Mouse (Mus musculus) heart, embryonic 16.5 days (tissue): ENCODE data around the gene Olfr725. TPM values are rescaled to one million over a fixed set of nuclear protein-coding genes. Genes with fewer than 3 reads are reported as not detected.

Experiments used
- polyA plus RNA-seq: library from polyadenylated mRNA; unstranded; fragments of >200 nt; fragmentation: Nextera tagmentation; extraction: Ambion mirVana; gene quantifications from 2 replicates; pipeline ENCODE4 v1.2.1, GENCODE M21; 2015

Gene Olfr725
- polyA plus RNA-seq, 1 experiment from 2014 or later = not detected

Other genes starting within 250 kb of the Olfr725 start
- not detected in 2 replicates for gene Olfr722, start 138.4 kb downstream of the Olfr725 start, polyA plus RNA-seq
- not detected in 2 replicates for gene Olfr723, start 108.6 kb downstream of the Olfr725 start, polyA plus RNA-seq
- not detected in 2 replicates for gene Olfr724, start 77.1 kb downstream of the Olfr725 start, polyA plus RNA-seq
- not detected in 2 replicates for gene Olfr726, start 50.6 kb upstream of the Olfr725 start, polyA plus RNA-seq
- gene Olfr727, start 82.8 kb upstream of the Olfr725 start, polyA plus RNA-seq = not detected in 2 replicates
- not detected in 2 replicates for gene Olfr728, start 102.3 kb upstream of the Olfr725 start, polyA plus RNA-seq
- gene Olfr729, start 112.5 kb upstream of the Olfr725 start, polyA plus RNA-seq = not detected in 2 replicates
- gene Olfr730, start 147.8 kb upstream of the Olfr725 start, polyA plus RNA-seq = not detected in 2 replicates
- not detected in 2 replicates for gene Olfr731, start 201.5 kb upstream of the Olfr725 start, polyA plus RNA-seq
- not detected in 2 replicates for gene Olfr732, start 243.8 kb upstream of the Olfr725 start, polyA plus RNA-seq